Mouse (Mus musculus) stomach, postnatal 0 days (tissue): Measurements from ENCODE around the gene Atad1.

Experiments used
- CTCF ChIP-seq: IDR thresholded peaks from 2 replicates; pipeline ENCODE4 v1.5.1; 2016; ENCODE audit warnings: antibody characterized with exemption, low read depth, mild to moderate bottlenecking, moderate library complexity
- EP300 ChIP-seq: optimal IDR thresholded peaks from 2 replicates; pipeline ENCODE3; 2016; ENCODE audit warnings: antibody characterized with exemption

DNA sequence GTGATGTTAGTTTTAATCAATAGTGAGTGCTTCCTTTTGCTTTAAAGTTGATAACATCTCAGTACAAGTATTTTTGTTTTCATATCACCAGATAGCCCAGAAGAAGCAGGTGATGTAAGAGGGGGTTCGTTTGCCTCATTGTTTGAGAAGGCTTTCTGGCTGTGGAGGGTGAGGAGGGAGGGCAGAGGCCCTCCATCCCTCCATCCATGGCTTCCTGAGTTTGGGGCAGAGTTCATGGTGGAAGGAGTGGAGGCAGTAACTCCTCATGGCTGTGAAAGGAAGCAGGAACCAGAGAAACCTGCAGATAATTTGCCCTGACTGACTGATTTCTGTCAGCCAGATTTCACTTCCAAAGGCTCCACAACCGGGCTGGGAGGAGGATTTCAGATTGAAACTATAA is 38.8 kb upstream of the Atad1 start:
- TF ChIP-seq CTCF (no peak), EP300 (no peak)
